Mouse (Mus musculus): ENCODE data around the gene Adam1a. TPM values are rescaled to one million over a fixed set of nuclear protein-coding genes. Genes with fewer than 3 reads are reported as not detected.
"Not testable (repeated sequence)": the region's sequence is repeated elsewhere in the genome, so short reads cannot be mapped to it uniquely, and the experiment has no call there.

Adam1a gene
- polyA plus RNA-seq, 1 experiment from 2014 or later: 0.91 TPM

DNA sequence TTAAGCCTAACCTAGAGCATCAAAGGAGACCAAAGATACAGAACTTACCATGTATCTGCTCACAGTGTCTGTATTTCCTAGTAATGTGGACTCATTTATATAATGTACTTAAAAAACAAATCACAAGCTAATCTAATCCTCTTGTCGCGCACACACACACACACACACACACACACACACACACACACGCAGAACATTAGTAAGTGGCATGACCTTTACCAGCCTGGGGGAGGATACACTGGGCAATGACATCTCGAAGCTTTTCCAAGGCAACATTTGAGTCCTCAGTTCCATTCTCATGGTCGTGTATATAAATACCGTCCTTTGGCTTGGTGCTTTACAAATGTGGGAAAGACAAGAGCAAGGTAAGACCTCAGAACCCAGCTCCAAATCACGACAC lies 18.8 kb downstream of the Adam1a start:
- no peak overlapping the region for H3K4me3 ChIP-seq
- 77% methylated on average over 7 of the region's 7 CpGs for WGBS
- H3K9me3 ChIP-seq (replicated peaks): no peaks in the 10 kb centered on the region
- no peaks in the 10 kb centered on the region for H3K27me3 ChIP-seq
- no peak for ATAC-seq (replicated peaks; ENCODE audit: insufficient number of reproducible peaks, insufficient read depth, low FRiP score, low read depth)
- 0 out of 2 replicates have a peak, but pooled peaks cover 3% of the 10 kb centered on the region for H3K4me1 ChIP-seq (replicated peaks)
- no peak overlapping the region for H3K9ac ChIP-seq
- no peak overlapping the region for H3K4me2 ChIP-seq
- H3K27ac ChIP-seq: no peak overlapping the region
- H3K36me3 ChIP-seq: peaks cover 68% of the 10 kb centered on the region

GRCm38 (mm10) chr5:121525774-121526450 lies 19.4 kb downstream of the Adam1a start:
- H3K27me3 ChIP-seq: no peaks in the 10 kb centered on the region
- ATAC-seq (replicated peaks; ENCODE audit: insufficient number of reproducible peaks, insufficient read depth, low FRiP score, low read depth): 0 out of 2 replicates have a peak, but pooled peaks have one; percentile 43
- no peaks in the 10 kb centered on the region for H3K9me3 ChIP-seq (replicated peaks)

DNA sequence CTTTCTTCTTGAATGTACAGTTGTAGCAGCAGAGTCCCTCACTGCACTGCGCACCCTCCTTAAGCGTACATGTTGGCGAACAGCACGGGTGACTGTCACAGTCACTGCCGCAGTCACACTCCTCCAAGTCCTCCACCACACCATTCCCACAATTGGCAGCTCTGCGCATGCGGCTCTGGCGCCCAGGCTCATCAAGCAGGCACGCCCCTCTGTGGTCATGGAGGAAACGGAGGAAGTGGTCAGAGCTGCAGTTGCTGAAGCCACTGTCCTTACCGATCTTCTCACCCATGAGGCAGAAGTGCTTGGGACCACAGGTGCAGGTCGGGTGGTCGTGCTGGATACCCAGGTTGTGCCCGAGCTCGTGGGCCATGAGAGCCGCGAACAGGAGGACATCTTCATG lies 25.5 kb downstream of the Adam1a start:
- H3K4me3 ChIP-seq; H3K27me3 ChIP-seq; H3K4me1 ChIP-seq (replicated peaks); H3K9ac ChIP-seq; ATAC-seq (replicated peaks; ENCODE audit: insufficient number of reproducible peaks, insufficient read depth, low FRiP score, low read depth); H3K9me3 ChIP-seq (replicated peaks); H3K4me2 ChIP-seq; H3K27ac ChIP-seq: not testable (repeated sequence)
- peaks cover 19% of the 10 kb centered on the region for H3K36me3 ChIP-seq
- WGBS: 92% methylated on average over 10 of the region's 17 CpGs

More at GRCm38 (mm10) chr5:121525774-121526450, 19.4 kb downstream of the Adam1a start:
- 67% methylated on average over 14 of the region's 14 CpGs for WGBS
- Histone ChIP-seq H3K27ac (no peak overlapping the region), H3K4me1 (replicated peaks) (0 out of 2 replicates have a peak, but pooled peaks cover 3% of the 10 kb centered on the region), H3K4me2 (no peak overlapping the region), H3K4me3 (no peak overlapping the region), H3K9ac (no peak overlapping the region), H3K36me3 (peaks cover 65% of the 10 kb centered on the region)

DNA sequence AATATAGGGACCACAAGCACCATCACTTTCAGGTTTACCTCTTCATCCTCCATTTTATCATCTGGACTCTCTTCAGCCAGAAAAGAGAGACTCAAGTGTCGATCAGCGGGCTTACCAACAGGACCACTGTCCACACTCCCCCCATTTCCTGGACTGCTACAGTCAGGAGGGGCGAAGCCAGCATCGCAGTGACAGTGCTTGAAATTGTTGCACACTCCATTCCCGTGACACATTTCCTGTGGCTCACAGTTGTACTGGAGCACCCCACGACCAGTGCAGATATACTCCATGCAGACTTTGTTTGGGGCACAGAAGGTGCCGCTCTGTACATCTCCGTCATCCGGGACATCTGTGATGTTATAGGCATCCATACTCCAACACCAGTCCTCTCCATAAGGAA lies 26.3 kb downstream of the Adam1a start:
- ATAC-seq (replicated peaks; ENCODE audit: insufficient number of reproducible peaks, insufficient read depth, low FRiP score, low read depth): no peak
- no peaks in the 10 kb centered on the region for H3K9me3 ChIP-seq (replicated peaks)
- H3K27me3 ChIP-seq: no peaks in the 10 kb centered on the region

GRCm38 (mm10) chr5:121510009-121510408 lies 35.3 kb downstream of the Adam1a start:
- 82% methylated on average over 7 of the region's 7 CpGs for WGBS

More for the DNA sequence above, 26.3 kb downstream of the Adam1a start:
- peaks cover 11% of the 10 kb centered on the region for H3K36me3 ChIP-seq
- H3K4me1 ChIP-seq (replicated peaks): no peaks in the 10 kb centered on the region
- WGBS: 84% methylated on average over 9 of the region's 9 CpGs
- no peak overlapping the region for H3K4me2 ChIP-seq
- no peak overlapping the region for H3K4me3 ChIP-seq
- no peak overlapping the region for H3K9ac ChIP-seq
- H3K27ac ChIP-seq: no peak overlapping the region

DNA sequence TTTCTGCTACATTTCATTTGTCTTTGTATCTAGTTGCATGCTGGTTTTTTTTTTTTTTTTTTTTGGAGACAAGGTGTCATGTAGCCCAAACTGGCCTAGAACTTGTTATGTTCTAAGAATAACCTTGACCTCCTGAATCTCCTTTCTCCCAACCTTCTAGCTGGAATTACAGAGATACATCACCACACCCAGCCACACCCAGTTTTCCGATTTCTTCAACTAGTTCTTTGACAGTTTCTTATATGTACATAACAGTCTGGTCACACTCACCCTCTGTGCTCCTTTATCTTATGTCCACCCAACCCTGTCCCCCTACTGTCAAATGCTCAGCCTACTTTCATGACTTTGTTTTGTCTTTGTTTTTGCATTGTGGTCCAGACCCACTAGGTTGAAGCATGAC lies 38.4 kb downstream of the Adam1a start:
- H3K36me3 ChIP-seq: no peaks in the 10 kb centered on the region
- H3K9ac ChIP-seq: no peak overlapping the region
- H3K4me2 ChIP-seq: no peak overlapping the region
- ATAC-seq (replicated peaks; ENCODE audit: insufficient number of reproducible peaks, insufficient read depth, low FRiP score, low read depth): no peak
- H3K9me3 ChIP-seq (replicated peaks): no peaks in the 10 kb centered on the region
- no peak overlapping the region for H3K4me3 ChIP-seq
- no peaks in the 10 kb centered on the region for H3K4me1 ChIP-seq (replicated peaks)
- H3K27ac ChIP-seq: no peak overlapping the region
- no peaks in the 10 kb centered on the region for H3K27me3 ChIP-seq
- WGBS: 95% methylated on average over 1 of the region's 1 CpGs

More at GRCm38 (mm10) chr5:121510009-121510408, 35.3 kb downstream of the Adam1a start:
- Histone ChIP-seq H3K4me3 (no peak overlapping the region), H3K27ac (no peak overlapping the region), H3K27me3 (no peaks in the 10 kb centered on the region), H3K4me1 (replicated peaks) (no peaks in the 10 kb centered on the region), H3K9ac (no peak overlapping the region), H3K9me3 (replicated peaks) (no peaks in the 10 kb centered on the region), H3K36me3 (no peaks in the 10 kb centered on the region), H3K4me2 (no peak overlapping the region)
- ATAC-seq (replicated peaks; ENCODE audit: insufficient number of reproducible peaks, insufficient read depth, low FRiP score, low read depth): no peak

GRCm38 (mm10) chr5:121503231-121503630 lies 42.1 kb downstream of the Adam1a start, which contains the start of gene Adam1b:
TSS of gene Adam1b (minus strand) at chr5:121503435.
- no peaks in the 10 kb centered on the region for H3K4me1 ChIP-seq (replicated peaks)
- no peaks in the 10 kb centered on the region for H3K27me3 ChIP-seq
- no peak within 1 kb of the TSS for H3K9ac ChIP-seq
- no peaks in the 10 kb centered on the region for H3K9me3 ChIP-seq (replicated peaks)
- H3K36me3 ChIP-seq: no peaks in the 10 kb centered on the region
- H3K27ac ChIP-seq: no peak within 1 kb of the TSS
- WGBS: 69% methylated on average over 3 of the region's 3 CpGs
- ATAC-seq (replicated peaks; ENCODE audit: insufficient number of reproducible peaks, insufficient read depth, low FRiP score, low read depth): no peak
- no peak within 1 kb of the TSS for H3K4me3 ChIP-seq
- H3K4me2 ChIP-seq: no peak within 1 kb of the TSS

DNA sequence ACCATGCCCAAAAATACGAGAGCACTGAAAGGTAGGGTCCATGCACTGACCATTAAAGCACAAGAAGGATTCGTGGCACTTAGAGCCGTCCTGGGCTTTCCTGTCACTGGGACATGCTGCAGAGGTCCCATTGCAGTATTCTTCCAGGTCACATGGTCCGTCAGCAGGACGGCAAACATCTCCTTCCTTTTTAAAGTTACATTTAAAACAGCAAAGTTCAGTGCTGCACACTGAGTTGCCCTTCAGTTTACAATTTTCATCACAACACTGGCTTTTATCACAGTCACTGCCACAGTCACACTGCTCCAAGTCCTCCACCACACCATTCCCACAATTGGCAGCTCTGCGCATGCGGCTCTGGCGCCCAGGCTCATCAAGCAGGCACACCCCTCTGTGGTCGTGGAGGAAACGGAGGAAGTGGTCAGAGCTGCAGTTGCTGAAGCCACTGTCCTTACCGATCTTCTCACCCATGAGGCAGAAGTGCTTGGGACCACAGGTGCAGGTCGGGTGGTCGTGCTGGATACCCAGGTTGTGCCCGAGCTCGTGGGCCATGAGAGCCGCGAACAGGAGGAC lies 43.8 kb downstream of the Adam1a start:
- not testable (repeated sequence) for H3K4me3 ChIP-seq; H3K27me3 ChIP-seq; ATAC-seq (replicated peaks; ENCODE audit: insufficient number of reproducible peaks, insufficient read depth, low FRiP score, low read depth); H3K4me1 ChIP-seq (replicated peaks); H3K27ac ChIP-seq; H3K9me3 ChIP-seq (replicated peaks); H3K36me3 ChIP-seq; H3K9ac ChIP-seq; H3K4me2 ChIP-seq
- 58% methylated on average over 11 of the region's 17 CpGs for WGBS

DNA sequence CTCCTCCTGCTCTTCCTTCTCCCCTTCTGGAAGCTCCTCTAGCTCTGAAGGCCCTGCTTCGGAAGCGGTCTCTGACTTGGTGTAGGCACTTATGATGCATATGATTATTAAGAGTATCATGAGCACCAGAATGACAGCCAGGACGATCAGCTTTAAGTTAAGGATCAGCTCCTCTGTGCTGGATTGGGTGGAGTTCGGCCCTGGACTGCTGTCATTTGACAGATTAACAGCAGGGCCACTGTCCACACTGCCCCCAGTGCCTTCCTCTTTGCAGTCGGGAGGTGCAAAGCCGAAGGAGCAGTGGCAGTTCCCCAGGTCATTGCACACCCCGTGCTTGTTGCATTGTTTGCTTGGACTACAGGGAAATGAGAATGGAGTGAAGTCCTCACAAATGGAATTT lies 44.6 kb downstream of the Adam1a start:
- 65% methylated on average over 7 of the region's 7 CpGs for WGBS
- no peak overlapping the region for H3K4me2 ChIP-seq
- no peaks in the 10 kb centered on the region for H3K4me1 ChIP-seq (replicated peaks)
- H3K36me3 ChIP-seq: no peaks in the 10 kb centered on the region
- H3K4me3 ChIP-seq: no peak overlapping the region
- no peak overlapping the region for H3K9ac ChIP-seq
- no peak overlapping the region for H3K27ac ChIP-seq
- no peak for ATAC-seq (replicated peaks; ENCODE audit: insufficient number of reproducible peaks, insufficient read depth, low FRiP score, low read depth)
- H3K27me3 ChIP-seq: no peaks in the 10 kb centered on the region
- no peaks in the 10 kb centered on the region for H3K9me3 ChIP-seq (replicated peaks)

DNA sequence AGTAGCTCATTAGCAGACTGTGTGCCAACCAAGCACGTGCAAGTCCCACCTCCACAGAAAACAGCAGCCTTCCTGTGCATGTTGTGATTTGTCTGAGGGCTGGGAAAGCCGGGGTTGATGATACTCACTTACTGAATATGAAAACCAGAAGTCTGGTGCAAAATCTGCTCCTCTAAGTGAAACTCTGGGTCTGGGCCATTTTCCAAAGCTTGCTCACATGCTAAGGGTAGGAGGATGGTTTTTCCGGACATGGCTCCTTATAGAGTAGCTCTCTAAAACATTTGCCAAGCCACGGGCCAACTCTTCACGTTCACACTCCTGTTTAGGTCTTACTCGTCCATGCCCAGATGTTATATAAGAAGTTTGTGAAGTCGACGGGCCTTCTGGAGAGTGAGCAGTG lies 52.0 kb downstream of the Adam1a start:
- 64% methylated on average over 8 of the region's 8 CpGs for WGBS
- ATAC-seq (replicated peaks; ENCODE audit: insufficient number of reproducible peaks, insufficient read depth, low FRiP score, low read depth): no peak
- Histone ChIP-seq H3K4me1 (replicated peaks) (no peaks in the 10 kb centered on the region), H3K9me3 (replicated peaks) (no peaks in the 10 kb centered on the region), H3K9ac (no peak overlapping the region), H3K4me3 (no peak overlapping the region), H3K27me3 (no peaks in the 10 kb centered on the region), H3K4me2 (no peak overlapping the region), H3K36me3 (no peaks in the 10 kb centered on the region), H3K27ac (no peak overlapping the region)

DNA sequence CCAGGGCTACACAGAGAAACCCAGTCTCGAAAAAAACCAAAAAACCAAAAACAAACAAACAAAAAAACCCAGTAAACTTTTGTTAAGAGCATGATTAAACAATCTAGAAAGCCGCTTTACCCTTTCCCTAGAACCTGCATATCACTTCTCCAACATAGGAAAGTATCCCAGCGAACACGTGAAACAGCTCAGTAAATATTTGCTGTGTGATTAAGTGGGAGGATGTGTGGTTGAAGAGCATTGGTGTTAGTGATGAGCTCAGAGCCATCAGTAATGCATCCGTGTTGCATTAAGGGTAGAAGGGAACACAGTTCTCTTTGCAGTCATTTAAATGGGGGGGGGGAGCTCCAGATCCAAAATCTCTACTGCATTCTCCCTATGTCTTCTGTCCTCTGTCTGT lies 60.5 kb downstream of the Adam1a start:
- Histone ChIP-seq H3K4me2 (no peak overlapping the region), H3K4me1 (replicated peaks) (no peaks in the 10 kb centered on the region), H3K27me3 (no peaks in the 10 kb centered on the region), H3K27ac (no peak overlapping the region), H3K9me3 (replicated peaks) (no peaks in the 10 kb centered on the region), H3K36me3 (no peaks in the 10 kb centered on the region), H3K4me3 (no peak overlapping the region), H3K9ac (no peak overlapping the region)
- ATAC-seq (replicated peaks; ENCODE audit: insufficient number of reproducible peaks, insufficient read depth, low FRiP score, low read depth): no peak
- WGBS: 73% methylated on average over 5 of the region's 5 CpGs

GRCm38 (mm10) chr5:121477680-121478079 lies 67.6 kb downstream of the Adam1a start:
- Histone ChIP-seq H3K4me1 (replicated peaks) (no peaks in the 10 kb centered on the region), H3K4me3 (no peak overlapping the region), H3K27me3 (no peaks in the 10 kb centered on the region), H3K4me2 (no peak overlapping the region), H3K9me3 (replicated peaks) (no peaks in the 10 kb centered on the region), H3K36me3 (no peaks in the 10 kb centered on the region), H3K9ac (no peak overlapping the region), H3K27ac (no peak overlapping the region)
- WGBS: 35% methylated on average over 3 of the region's 3 CpGs
- no peak for ATAC-seq (replicated peaks; ENCODE audit: insufficient number of reproducible peaks, insufficient read depth, low FRiP score, low read depth)

All from heart, embryonic 15.5 days (tissue).